ENCODE assay signal across 8 mouse cellular contexts in genomic region chr16:8566115-8566711, GRCm38 (mm10). TPM values are rescaled to one million over a fixed set of nuclear protein-coding genes. Genes with fewer than 3 reads are reported as not detected.
DNase-seq lines count a peak whose midpoint lies in the region; ATAC-seq lines count a peak whose summit lies in the region.

No protein-coding gene starts in this region.

- H3K9ac ChIP-seq in intestine, embryonic 16.5 days (ENCODE audit: low read depth, low read length) = no peak overlapping the region
- no peak overlapping the region for H3K9ac ChIP-seq in neural tube, embryonic 14.5 days (replicated peaks; ENCODE audit: low read depth, low read length)

- intact Hi-C loops in left cerebral cortex, postnatal 10 days (cut with DNase I) = no loop called here

- ATAC-seq in intestine, embryonic 16.5 days = peak; percentile 90
- ATAC-seq in neural tube, embryonic 14.5 days (ENCODE audit: low read depth) = peak; percentile 80

- no peaks in the 10 kb centered on the region for H3K9me3 ChIP-seq in intestine, embryonic 16.5 days (ENCODE audit: control insufficient read depth, low read length)
- no peaks in the 10 kb centered on the region for H3K9me3 ChIP-seq in neural tube, embryonic 14.5 days (ENCODE audit: control insufficient read depth, low read length)

- peak overlapping the region; percentile 91 for H3K27ac ChIP-seq in intestine, embryonic 16.5 days (ENCODE audit: low read length)
- peak overlapping the region; percentile 48 for H3K27ac ChIP-seq in neural tube, embryonic 14.5 days (ENCODE audit: low read depth, low read length)

- H3K4me3 ChIP-seq in intestine, embryonic 16.5 days (ENCODE audit: low read length) = no peak overlapping the region
- H3K4me3 ChIP-seq in neural tube, embryonic 14.5 days (ENCODE audit: low read depth, low read length) = no peak overlapping the region

- WGBS in intestine, embryonic 16.5 days = 11% methylated on average over 3 of the region's 3 CpGs
- WGBS in neural tube, embryonic 14.5 days = 4% methylated on average over 3 of the region's 3 CpGs

- H3K36me3 ChIP-seq in intestine, embryonic 16.5 days (ENCODE audit: control insufficient read depth, insufficient read depth, low read length) = no peaks in the 10 kb centered on the region
- no peaks in the 10 kb centered on the region for H3K36me3 ChIP-seq in neural tube, embryonic 14.5 days (ENCODE audit: control insufficient read depth, insufficient read depth, low read length)

- no peaks in the 10 kb centered on the region for H3K27me3 ChIP-seq in intestine, embryonic 16.5 days (replicated peaks; ENCODE audit: control insufficient read depth, insufficient read depth, low read length)
- no peaks in the 10 kb centered on the region for H3K27me3 ChIP-seq in neural tube, embryonic 14.5 days (ENCODE audit: control insufficient read depth, insufficient read depth, low read length)

- DNase-seq in left cerebral cortex, adult 11 months (ENCODE audit: low spot score) = peak; percentile 10
- no peak for DNase-seq in left cerebral cortex, adult 18-20 months (ENCODE audit: low spot score in 2 of 2)
- DNase-seq in embryo, embryonic 11.5 days (ENCODE audit: low read depth, low spot score) = peak; percentile 39
- DNase-seq in B cell, adult 2 months = no peak
- no peak for DNase-seq in gastrocnemius, adult 8-10 months (ENCODE audit: low spot score in 2 of 2)
- no peak for DNase-seq in left cerebral cortex, postnatal 10 days (ENCODE audit: extremely low spot score in 1 of 2, low spot score in 2 of 2)

- peak overlapping the region; percentile 17; the same call in 1 of the 2 replicates for H3K4me2 ChIP-seq in intestine, embryonic 16.5 days (ENCODE audit: low read depth, low read length)
- no peak overlapping the region for H3K4me2 ChIP-seq in neural tube, embryonic 14.5 days (ENCODE audit: low read depth, low read length)

- H3K4me1 ChIP-seq in intestine, embryonic 16.5 days (ENCODE audit: control insufficient read depth, insufficient read depth, low read length) = peaks cover 27% of the 10 kb centered on the region
- peaks cover 15% of the 10 kb centered on the region for H3K4me1 ChIP-seq in neural tube, embryonic 14.5 days (ENCODE audit: control insufficient read depth, insufficient read depth, low read length)

RNA-seq across cellular contexts. Expression of gene Abat, which starts 53.0 kb away (rescaled TPM):
- total RNA-seq in left cerebral cortex, adult 18-20 months (2021) = 100 to 1,000 TPM; 145 to 155 TPM
- polyA plus RNA-seq in intestine, embryonic 16.5 days (2015; fragmentation: Nextera tagmentation; extraction: Ambion mirVana) = 80.0 and 89.5 TPM in 2 replicates
- polyA plus RNA-seq in neural tube, embryonic 14.5 days (2014; fragmentation: Nextera tagmentation; extraction: Ambion mirVana) = 84.9 and 115 TPM in 2 replicates
- 1 to 10 TPM in 3 of 4 experiments, under 1 TPM in 1; 0.94 to 1.8 (median 1.5) TPM for total RNA-seq in gastrocnemius, adult 8-10 months (2022)
- total RNA-seq in left cerebral cortex, postnatal 10 days (2021) = 100 to 1,000 TPM; 132 to 140 TPM

Comparison
In these comparisons a context has a peak if more than half of its experiments do, and no peak if none do; other contexts are left out.
1. DNase-seq: peak in left cerebral cortex, adult 11 months (single experiment) and embryo, embryonic 11.5 days (single experiment); none in left cerebral cortex, adult 18-20 months (0 of 2), B cell, adult 2 months (0 of 2), gastrocnemius, adult 8-10 months (0 of 2) and left cerebral cortex, postnatal 10 days (0 of 2).
2. RNA of gene Abat, which starts 53.0 kb away (total RNA-seq): 145 to 155 TPM in left cerebral cortex, adult 18-20 months and 132 to 140 TPM in left cerebral cortex, postnatal 10 days; 0.94 to 1.8 TPM in gastrocnemius, adult 8-10 months; every median in the first group is over 10 times any median in the second.